Mouse (Mus musculus) E14TG2a.4 (cell line): Measurements from ENCODE around the gene Edar.

Experiments used
- CTCF ChIP-seq: conservative IDR thresholded peaks from 2 replicates; pipeline ENCODE4 v1.5.1; 2014; ENCODE audit warnings: low read length
- NANOG ChIP-seq: IDR thresholded peaks from 2 replicates; pipeline ENCODE4 v1.6.1; 2014; ENCODE audit warnings: borderline replicate concordance, low read length, mixed read lengths
- POU5F1 ChIP-seq: IDR thresholded peaks from 2 replicates; pipeline ENCODE4 v1.6.1; 2014; ENCODE audit warnings: low read length, borderline replicate concordance

- TF ChIP-seq CTCF (no peak), POU5F1 (no peak), NANOG (no peak)
Measured at GRCm38 (mm10) chr10:58657731-58658130, 17.7 kb downstream of the Edar start.
